Mouse (Mus musculus) heart, postnatal 0 days (tissue): Measurements from ENCODE around the gene Bhlhb9. TPM values are rescaled to one million over a fixed set of nuclear protein-coding genes. Genes with fewer than 3 reads are reported as not detected.
"Not testable (repeated sequence)": the region's sequence is repeated elsewhere in the genome, so short reads cannot be mapped to it uniquely, and the experiment has no call there.

Source experiments
- ATAC-seq: fragments of 200-750 bp; cut with Nextera tagmentation; 2 replicates; pipeline ENCODE4 v1.8.0; 2017; ENCODE audit warnings: low read depth, moderate number of reproducible peaks, moderate library complexity; ENCODE audit not compliant: insufficient read depth
- DNase-seq: peaks from one replicate; pipeline ENCODE4 v3.0.0-alpha.2; 2016; ENCODE audit warnings: low spot score
- H3K27ac ChIP-seq: fragments of 300-500 bp; sonication (generic); 2 replicates; pipeline ENCODE4 v1.5.1; 2014; ENCODE audit warnings: low read depth, mild to moderate bottlenecking
- H3K27me3 ChIP-seq: fragments of 300-500 bp; sonication (generic); 2 replicates; pipeline ENCODE4 v1.6.1; 2014; ENCODE audit warnings: low read length, mixed read lengths; ENCODE audit not compliant: control insufficient read depth, insufficient read depth
- H3K36me3 ChIP-seq: fragments of 300-500 bp; sonication (generic); replicated peaks from 2 replicates; pipeline ENCODE4 v1.6.1; 2014; ENCODE audit warnings: low read length, mixed read lengths; ENCODE audit not compliant: control insufficient read depth, insufficient read depth
- H3K4me1 ChIP-seq: fragments of 300-500 bp; sonication (generic); 2 replicates; pipeline ENCODE4 v1.6.1; 2014; ENCODE audit warnings: antibody characterized with exemption; ENCODE audit not compliant: control insufficient read depth, insufficient read depth
- H3K4me2 ChIP-seq: fragments of 300-500 bp; sonication (generic); 2 replicates; pipeline ENCODE4 v1.6.1; 2014; ENCODE audit warnings: low read depth, mild to moderate bottlenecking, low read length, moderate library complexity
- H3K4me3 ChIP-seq: fragments of 300-500 bp; sonication (generic); 2 replicates; pipeline ENCODE4 v1.5.1; 2014; ENCODE audit warnings: low read depth, low read length
- H3K9ac ChIP-seq: fragments of 300-500 bp; sonication (generic); replicated peaks from 2 replicates; pipeline ENCODE4 v1.6.1; 2014; ENCODE audit warnings: low read depth, low read length, mixed read lengths
- H3K9me3 ChIP-seq: fragments of 300-500 bp; sonication (generic); replicated peaks from 2 replicates; pipeline ENCODE4 v1.6.1; 2016; ENCODE audit warnings: low read length; ENCODE audit not compliant: control insufficient read depth
- CTCF ChIP-seq: IDR thresholded peaks from 2 replicates; pipeline ENCODE4 v1.5.1; 2016; ENCODE audit warnings: antibody characterized with exemption, control low read depth, low read depth
- EP300 ChIP-seq: IDR thresholded peaks from 2 replicates; pipeline ENCODE4 v1.6.1; 2016; ENCODE audit warnings: antibody characterized with exemption, low read depth
- WGBS: fragments of 180-500 bp; shearing (Covaris S2); extraction: QIAGEN DNeasy Blood & Tissue Kit; methylation state at CpG from one replicate; pipeline ENCODE4 v1.1.7; 2014; 5-methylcytosine and 5-hydroxymethylcytosine counted together
- polyA plus RNA-seq: library from polyadenylated mRNA; unstranded; fragments of >200 nt; fragmentation: Nextera tagmentation; extraction: Ambion mirVana; gene quantifications from 2 replicates; pipeline ENCODE4 v1.2.1, GENCODE M21; 2015
- total RNA-seq: library from RNA; depleted of rRNA; stranded (reverse); fragments of >200 nt; gene quantifications from 2 replicates; pipeline ENCODE4 v1.2.3, GENCODE M21; 2014; ENCODE audit warnings: low replicate concordance

Gene Bhlhb9
- total and polyA plus RNA-seq, 2 experiments from 2014 or later = 44.6 to 48.8 TPM

GRCm38 (mm10) chrX:135837896-135838295, 40.5 kb downstream of the Bhlhb9 start:
- no peak for ATAC-seq
- WGBS = 53% methylated on average over 2 of the region's 2 CpGs

DNA sequence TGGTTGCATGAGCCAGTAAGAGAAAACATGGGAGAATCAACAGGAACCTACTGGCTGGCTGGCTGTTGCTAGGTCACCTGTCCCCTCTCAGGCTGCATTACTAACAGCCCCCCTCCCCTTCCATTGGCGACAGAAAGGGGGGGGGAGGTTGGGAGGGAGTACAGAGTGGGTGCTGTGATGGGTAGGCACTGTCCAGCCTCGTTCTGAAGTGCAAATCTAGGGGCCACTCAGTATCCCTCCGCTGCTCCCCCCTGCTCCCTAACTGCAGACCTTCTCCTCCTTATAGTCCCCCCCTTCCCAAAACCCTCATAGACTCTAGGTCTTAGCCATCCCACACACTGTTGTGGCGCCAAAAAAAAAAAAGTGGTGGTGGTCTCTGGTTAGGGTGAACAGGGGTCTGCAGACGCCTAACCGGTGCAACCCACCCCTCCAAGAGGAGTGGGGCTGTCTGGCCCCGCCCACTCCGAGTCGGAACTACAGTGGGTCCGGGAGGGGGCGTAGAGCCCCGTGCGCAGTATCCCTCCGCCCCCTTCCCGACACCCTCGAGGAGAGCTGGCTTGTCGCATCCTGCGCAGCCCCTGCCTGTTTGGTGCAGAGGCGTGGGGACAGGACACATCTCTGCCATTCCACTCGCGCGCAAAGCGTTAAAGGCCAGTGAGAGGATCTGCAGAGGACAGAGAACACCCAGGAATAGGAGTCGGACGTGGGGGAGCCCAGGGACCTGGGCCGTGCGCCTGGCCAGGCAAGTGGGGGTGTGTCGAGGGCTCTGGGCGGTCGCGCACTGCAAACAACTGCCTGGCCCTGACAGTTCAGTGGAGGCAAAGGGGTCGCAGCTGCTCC, 41.3 kb downstream of the Bhlhb9 start, which contains the start of gene Gprasp2:
Gprasp2 (plus strand) TSS at position 514 of the 840 bp plus-strand sequence.
- not testable (repeated sequence) for DNase-seq, H3K36me3 ChIP-seq, H3K27me3 ChIP-seq, H3K4me1 ChIP-seq, H3K9ac ChIP-seq, H3K9me3 ChIP-seq, H3K27ac ChIP-seq
- peak within 1 kb of the TSS; percentile 83 for H3K4me2 ChIP-seq
- peak; percentile 58 for ATAC-seq
- peak within 1 kb of the TSS; percentile 46 for H3K4me3 ChIP-seq
- WGBS = 27% methylated on average over 16 of the region's 32 CpGs

More at GRCm38 (mm10) chrX:135837896-135838295, 40.5 kb downstream of the Bhlhb9 start:
- Histone ChIP-seq H3K27me3 (no peaks in the 10 kb centered on the region), H3K9me3 (no peaks in the 10 kb centered on the region), H3K27ac (no peak overlapping the region), H3K9ac (no peak overlapping the region), H3K4me1 (no peaks in the 10 kb centered on the region), H3K4me3 (no peak overlapping the region), H3K4me2 (no peak overlapping the region), H3K36me3 (no peaks in the 10 kb centered on the region)
- no peak for TF ChIP-seq CTCF
- no peak for TF ChIP-seq EP300
- no peak for DNase-seq

- H3K9me3 ChIP-seq, H3K4me1 ChIP-seq, H3K9ac ChIP-seq, H3K36me3 ChIP-seq, H3K27me3 ChIP-seq, H3K27ac ChIP-seq: not testable (repeated sequence)
- TF ChIP-seq CTCF = peak; percentile 63
- WGBS = 22% methylated on average over 15 of the region's 17 CpGs
- ATAC-seq = peak; percentile 41; the same call in 1 of the 2 replicates
- Histone ChIP-seq H3K4me2 (peak overlapping the region; percentile 83), H3K4me3 (peak overlapping the region; percentile 46)
- DNase-seq = peak; percentile 12
These were observed 42.3 kb downstream of the Bhlhb9 start for GRCm38 (mm10) chrX:135839397-135840391.

GRCm38 (mm10) chrX:135866806-135867205, 69.4 kb downstream of the Bhlhb9 start:
- not testable (repeated sequence) for H3K27ac ChIP-seq, DNase-seq, H3K9me3 ChIP-seq, H3K4me1 ChIP-seq, H3K9ac ChIP-seq, H3K4me2 ChIP-seq, H3K36me3 ChIP-seq, H3K4me3 ChIP-seq, ATAC-seq, H3K27me3 ChIP-seq
- WGBS = 73% methylated on average over 9 of the region's 9 CpGs

- Histone ChIP-seq H3K4me2 (no peak overlapping the region), H3K9me3 (no peaks in the 10 kb centered on the region), H3K27me3 (no peaks in the 10 kb centered on the region), H3K4me3 (no peak overlapping the region), H3K27ac (no peak overlapping the region), H3K36me3 (no peaks in the 10 kb centered on the region), H3K9ac (no peak overlapping the region), H3K4me1 (no peaks in the 10 kb centered on the region)
- DNase-seq (no peak), ATAC-seq (no peak)
- 75% methylated on average over 1 of the region's 1 CpGs for WGBS
- TF ChIP-seq CTCF (no peak), EP300 (no peak)
These were observed 79.3 kb downstream of the Bhlhb9 start for GRCm38 (mm10) chrX:135876679-135877078.
